Mouse (Mus musculus): Measurements from ENCODE around the gene Rimbp3. TPM values are rescaled to one million over a fixed set of nuclear protein-coding genes. Genes with fewer than 3 reads are reported as not detected.
A peak's percentile ranks its signal among the peaks of the same experiment; 100 is the strongest.

Gene Rimbp3
- total RNA-seq, 2 experiments from 2014 or later: 0.10 TPM; not detected in 1

- no peak for DNase-seq
Measured at GRCm38 (mm10) chr16:17251539-17251938, 43.1 kb downstream of the Rimbp3 start.

GRCm38 (mm10) chr16:17252086-17252726 lies 43.8 kb downstream of the Rimbp3 start:
- no peak for DNase-seq
- intact Hi-C loops (cut with DNase I; ENCODE audit: low total_unique reads): no loop called here

More at GRCm38 (mm10) chr16:17251539-17251938, 43.1 kb downstream of the Rimbp3 start:
- intact Hi-C loops (cut with DNase I; ENCODE audit: low total_unique reads): no loop called here

DNA sequence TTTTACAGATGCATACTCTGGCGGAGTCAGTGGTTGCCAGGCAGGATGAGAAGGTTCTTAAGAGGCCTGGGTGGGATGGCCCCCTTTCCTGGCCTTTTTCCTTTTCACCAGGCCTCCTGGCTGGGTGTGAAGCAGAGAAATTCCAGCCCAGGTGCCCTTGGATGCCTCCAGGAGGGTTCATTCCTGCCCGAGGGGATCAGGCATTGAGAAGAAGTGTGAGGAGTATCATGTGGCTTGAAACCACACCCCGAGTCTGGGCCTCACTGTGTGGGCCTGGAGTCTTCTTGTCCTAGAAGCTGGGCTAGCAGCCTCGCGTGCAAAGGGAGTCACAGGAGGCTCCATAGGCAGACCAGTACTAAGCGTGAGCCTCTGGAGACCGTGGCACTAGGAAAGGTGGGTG lies 44.4 kb downstream of the Rimbp3 start:
- intact Hi-C loops (cut with DNase I; ENCODE audit: low total_unique reads): no loop called here
- DNase-seq: no peak

GRCm38 (mm10) chr16:17254005-17254597 lies 45.7 kb downstream of the Rimbp3 start:
- DNase-seq: no peak
- intact Hi-C loops (cut with DNase I; ENCODE audit: low total_unique reads): no loop called here

GRCm38 (mm10) chr16:17255270-17255669 lies 46.9 kb downstream of the Rimbp3 start:
- no peak for DNase-seq
- intact Hi-C loops (cut with DNase I; ENCODE audit: low total_unique reads): no loop called here

DNA sequence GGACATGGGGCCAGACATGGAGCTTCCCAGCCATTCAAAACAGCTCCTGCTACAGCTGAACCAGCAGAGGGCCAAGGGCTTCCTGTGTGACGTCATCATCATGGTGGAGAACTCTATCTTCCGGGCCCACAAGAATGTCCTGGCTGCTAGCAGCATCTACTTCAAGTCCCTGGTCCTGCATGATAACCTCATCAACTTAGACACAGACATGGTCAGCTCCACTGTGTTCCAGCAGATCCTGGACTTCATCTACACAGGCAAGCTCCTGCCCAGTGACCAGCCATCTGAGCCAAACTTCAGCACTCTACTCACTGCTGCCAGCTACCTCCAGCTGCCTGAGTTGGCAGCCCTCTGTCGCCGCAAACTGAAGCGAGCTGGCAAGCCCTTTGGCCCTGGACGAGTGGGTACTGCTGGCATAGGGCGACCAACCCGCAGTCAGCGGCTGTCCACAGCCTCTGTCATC lies 49.0 kb downstream of the Rimbp3 start:
- intact Hi-C loops (cut with DNase I; ENCODE audit: low total_unique reads): no loop called here
- DNase-seq: peak; percentile 82

- intact Hi-C loops (cut with DNase I; ENCODE audit: low total_unique reads): no loop called here
- no peak for DNase-seq
Measured at GRCm38 (mm10) chr16:17258917-17259316, 50.5 kb downstream of the Rimbp3 start.

DNA sequence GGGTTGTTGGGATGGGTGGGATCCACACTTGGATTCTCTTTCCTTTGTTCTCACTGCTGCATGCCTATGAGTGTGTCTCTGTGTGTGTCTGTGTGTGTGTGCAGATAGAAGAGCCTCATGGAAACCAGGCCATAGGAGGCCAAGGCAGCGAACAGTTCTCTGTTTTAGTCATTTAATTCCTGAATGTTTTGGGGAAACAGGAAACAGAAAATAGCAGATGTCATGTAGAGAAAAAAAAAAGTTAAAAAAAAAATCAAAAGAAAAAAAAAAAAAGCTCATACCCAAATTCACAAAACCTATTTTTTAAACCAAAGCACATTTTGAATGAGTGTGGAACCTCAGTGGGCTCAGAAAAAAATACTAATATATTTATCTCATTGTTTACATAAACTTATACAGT lies 52.9 kb downstream of the Rimbp3 start:
- intact Hi-C loops (cut with DNase I; ENCODE audit: low total_unique reads): no loop called here
- no peak for DNase-seq

Other genes with a start within 250 kb of the Rimbp3 start
- gene Mapk1, start 225.2 kb upstream of the Rimbp3 start, total RNA-seq (2021): 10 to 100 TPM; 88.8 to 94.5 TPM
- under 1 TPM; 0.88 to 0.89 TPM for gene Ypel1, start 138.9 kb upstream of the Rimbp3 start, total RNA-seq (2021)
- 10 to 100 TPM; 27.7 to 29.2 TPM for gene Ppil2, start 97.3 kb upstream of the Rimbp3 start, total RNA-seq (2021)
- not detected for gene 2610318N02Rik, start 83.4 kb upstream of the Rimbp3 start, total RNA-seq (2021)
- 1 to 10 TPM; 3.4 to 6.1 TPM for gene Sdf2l1, start 76.2 kb upstream of the Rimbp3 start, total RNA-seq (2021)
- gene Ydjc, start 64.0 kb upstream of the Rimbp3 start, total RNA-seq (2021): under 1 TPM; 0.40 to 0.53 TPM
- under 1 TPM in 1 of 2 experiments, not detected in 1; 0.13 TPM for gene Ccdc116, start 61.4 kb upstream of the Rimbp3 start, total RNA-seq (2021)
- gene Ube2l3, start 6.0 kb upstream of the Rimbp3 start, total RNA-seq (2021): 100 to 1,000 TPM; 144 TPM
- gene Hic2, start 25.0 kb downstream of the Rimbp3 start, total RNA-seq (2021): 1 to 10 TPM; 1.1 to 1.2 TPM
- 1 to 10 TPM in 1 of 2 experiments, under 1 TPM in 1; 0.96 to 1.2 TPM for gene Tmem191c, start 67.5 kb downstream of the Rimbp3 start, total RNA-seq (2021)
- gene Serpind1, start 122.8 kb downstream of the Rimbp3 start, total RNA-seq (2021): under 1 TPM; 0.29 to 0.72 TPM
- 10 to 100 TPM; 12.1 to 12.7 TPM for gene Snap29, start 197.4 kb downstream of the Rimbp3 start, total RNA-seq (2021)
- gene Pi4ka, start 197.7 kb downstream of the Rimbp3 start, total RNA-seq (2021): 10 to 100 TPM; 16.0 to 16.6 TPM
- gene Crkl, start 243.4 kb downstream of the Rimbp3 start, total RNA-seq (2021): 10 to 100 TPM; 21.0 to 21.2 TPM